ENCODE assay signal across 21 mouse cellular contexts in genomic region chr9:98837537-98838074, GRCm38 (mm10). TPM values are rescaled to one million over a fixed set of nuclear protein-coding genes. Genes with fewer than 3 reads are reported as not detected.
"Had no signal": no experiment of that assay in that cellular context is flagged by ENCODE, and none has a peak within 500 bp of the region (broad histone marks: within the 10 kb centered on the region; RNA-seq: fewer than 3 reads in every experiment).

No protein-coding gene starts in this region.

- H3K9me3 ChIP-seq: liver, embryonic 15.5 days; lung, embryonic 15.5 days; midbrain, embryonic 15.5 days; neural tube, embryonic 12.5 days; stomach, embryonic 15.5 days had no signal

- H3K4me3 ChIP-seq: liver, embryonic 13.5 days; liver, embryonic 15.5 days; lung, embryonic 15.5 days; megakaryocyte, embryonic 14.5 days; midbrain, embryonic 13.5 days; midbrain, embryonic 15.5 days; neural tube, embryonic 12.5 days; stomach, embryonic 15.5 days had no signal

- H3K4me1 ChIP-seq: liver, embryonic 13.5 days; liver, embryonic 15.5 days; lung, embryonic 15.5 days; megakaryocyte, embryonic 14.5 days; midbrain, embryonic 15.5 days; neural tube, embryonic 12.5 days; stomach, embryonic 15.5 days had no signal

- H3K27me3 ChIP-seq: lung, embryonic 15.5 days; midbrain, embryonic 13.5 days; midbrain, embryonic 15.5 days; neural tube, embryonic 12.5 days; stomach, embryonic 15.5 days had no signal

- H3K9ac ChIP-seq: liver, embryonic 13.5 days; liver, embryonic 15.5 days; liver, postnatal 0 days; lung, embryonic 15.5 days; midbrain, embryonic 13.5 days; midbrain, embryonic 15.5 days; neural tube, embryonic 12.5 days; stomach, embryonic 15.5 days had no signal

- ATAC-seq: liver, postnatal 0 days; lung, postnatal 0 days; midbrain, embryonic 13.5 days; midbrain, embryonic 15.5 days had no signal

- DNase-seq: liver, embryonic 13.5 days; liver, postnatal 0 days; right cerebral cortex, postnatal 14 days; thymus, adult 2 months; thymus, postnatal 25 days; thymus, postnatal 4 days had no signal

- H3K36me3 ChIP-seq: liver, embryonic 13.5 days; liver, embryonic 15.5 days; lung, embryonic 15.5 days; midbrain, embryonic 13.5 days; midbrain, embryonic 15.5 days; neural tube, embryonic 12.5 days; stomach, embryonic 15.5 days had no signal

- H3K27ac ChIP-seq: liver, embryonic 13.5 days; liver, embryonic 15.5 days; lung, embryonic 15.5 days; macrophage; midbrain, embryonic 13.5 days; midbrain, embryonic 15.5 days; neural tube, embryonic 12.5 days; stomach, embryonic 15.5 days; stomach, postnatal 0 days had no signal

- H3K4me2 ChIP-seq: liver, embryonic 13.5 days; liver, embryonic 15.5 days; lung, embryonic 15.5 days; midbrain, embryonic 11.5 days; midbrain, embryonic 13.5 days; midbrain, embryonic 15.5 days; neural tube, embryonic 12.5 days; stomach, embryonic 15.5 days had no signal

RNA-seq across cellular contexts. Expression of gene Prr23a1, which starts 4.7 kb away (rescaled TPM):
- polyA plus RNA-seq: liver, embryonic 13.5 days; liver, embryonic 15.5 days; liver, postnatal 0 days; lung, embryonic 15.5 days; lung, postnatal 0 days; macrophage; midbrain, embryonic 11.5 days; midbrain, embryonic 13.5 days; midbrain, embryonic 15.5 days; midbrain, postnatal 0 days; neural tube, embryonic 12.5 days; neural tube, embryonic 14.5 days; spleen, adult 2 months; stomach, embryonic 15.5 days; stomach, postnatal 0 days; thymus, adult 2 months; urinary bladder, adult 2 months had no signal

RNA-seq across cellular contexts. Expression of gene Prr23a2, which starts 18.7 kb away (rescaled TPM):
- polyA plus RNA-seq: liver, embryonic 13.5 days; liver, embryonic 15.5 days; liver, postnatal 0 days; lung, embryonic 15.5 days; lung, postnatal 0 days; macrophage; midbrain, embryonic 11.5 days; midbrain, embryonic 13.5 days; midbrain, embryonic 15.5 days; midbrain, postnatal 0 days; neural tube, embryonic 12.5 days; neural tube, embryonic 14.5 days; spleen, adult 2 months; stomach, embryonic 15.5 days; stomach, postnatal 0 days; thymus, adult 2 months; urinary bladder, adult 2 months had no signal

RNA-seq across cellular contexts. Expression of gene Prr23a3, which starts 27.0 kb away (rescaled TPM):
- polyA plus RNA-seq: liver, embryonic 13.5 days; liver, embryonic 15.5 days; liver, postnatal 0 days; lung, embryonic 15.5 days; lung, postnatal 0 days; macrophage; midbrain, embryonic 15.5 days; midbrain, postnatal 0 days; neural tube, embryonic 12.5 days; neural tube, embryonic 14.5 days; spleen, adult 2 months; stomach, postnatal 0 days; thymus, adult 2 months had no signal
